Mouse (Mus musculus) heart, embryonic 12.5 days (tissue): ENCODE data around the gene Thsd4. TPM values are rescaled to one million over a fixed set of nuclear protein-coding genes. Genes with fewer than 3 reads are reported as not detected.

Experiments
- ATAC-seq: fragments of 200-750 bp; cut with Nextera tagmentation; 2 replicates; pipeline ENCODE4 v1.8.0; 2017; ENCODE audit warnings: moderate TSS enrichment, moderate library complexity; ENCODE audit not compliant: insufficient number of reproducible peaks, low FRiP score
- H3K27ac ChIP-seq: fragments of 300-500 bp; sonication (generic); 2 replicates; pipeline ENCODE4 v1.5.1; 2016; ENCODE audit warnings: mild to moderate bottlenecking, moderate library complexity; ENCODE audit not compliant: poor library complexity, severe bottlenecking
- H3K27me3 ChIP-seq: fragments of 300-500 bp; sonication (generic); replicated peaks from 2 replicates; pipeline ENCODE4 v1.6.1; 2016; ENCODE audit warnings: mild to moderate bottlenecking, moderate library complexity
- H3K36me3 ChIP-seq: fragments of 300-500 bp; sonication (generic); 2 replicates; pipeline ENCODE4 v1.6.1; 2016; ENCODE audit warnings: mild to moderate bottlenecking, moderate library complexity
- H3K4me1 ChIP-seq: fragments of 300-500 bp; sonication (generic); replicated peaks from 2 replicates; pipeline ENCODE4 v1.6.1; 2016; ENCODE audit warnings: mild to moderate bottlenecking
- H3K4me2 ChIP-seq: fragments of 300-500 bp; sonication (generic); 2 replicates; pipeline ENCODE4 v1.6.1; 2016; ENCODE audit warnings: mild to moderate bottlenecking, moderate library complexity
- H3K4me3 ChIP-seq: fragments of 300-500 bp; sonication (generic); 2 replicates; pipeline ENCODE4 v1.5.1; 2016; ENCODE audit warnings: mild to moderate bottlenecking
- H3K9ac ChIP-seq: fragments of 300-500 bp; sonication (generic); 2 replicates; pipeline ENCODE4 v1.6.1; 2016; ENCODE audit warnings: mild to moderate bottlenecking, moderate library complexity
- H3K9me3 ChIP-seq: fragments of 300-500 bp; sonication (generic); replicated peaks from 2 replicates; pipeline ENCODE4 v1.6.1; 2016; ENCODE audit warnings: mild to moderate bottlenecking, moderate library complexity
- WGBS: fragments of 180-500 bp; shearing (Covaris S2); methylation state at CpG from one replicate; pipeline ENCODE4 v1.1.7; 2016; 5-methylcytosine and 5-hydroxymethylcytosine counted together
- polyA plus RNA-seq: library from polyadenylated mRNA; unstranded; fragments of >200 nt; fragmentation: Nextera tagmentation; extraction: Ambion mirVana; gene quantifications from 2 replicates; pipeline ENCODE4 v1.2.1, GENCODE M21; 2016

Gene Thsd4
- polyA plus RNA-seq, 1 experiment from 2014 or later = 12.4 TPM

GRCm38 (mm10) chr9:60056131-60056530 is 465.7 kb downstream of the Thsd4 start:
- Histone ChIP-seq H3K4me2 (no peak overlapping the region), H3K9ac (0 out of 2 replicates have a peak overlapping the region, but pooled peaks have one; percentile 2), H3K4me3 (no peak overlapping the region), H3K36me3 (no peaks in the 10 kb centered on the region), H3K9me3 (no peaks in the 10 kb centered on the region), H3K4me1 (no peaks in the 10 kb centered on the region), H3K27ac (no peak overlapping the region), H3K27me3 (no peaks in the 10 kb centered on the region)
- 69% methylated on average over 5 of the region's 5 CpGs for WGBS
- no peak for ATAC-seq

GRCm38 (mm10) chr9:60054951-60055350 is 466.9 kb downstream of the Thsd4 start:
- no peak overlapping the region for H3K9ac ChIP-seq
- ATAC-seq = no peak
- H3K36me3 ChIP-seq = no peaks in the 10 kb centered on the region
- no peaks in the 10 kb centered on the region for H3K4me1 ChIP-seq
- H3K27me3 ChIP-seq = no peaks in the 10 kb centered on the region
- no peak overlapping the region for H3K4me3 ChIP-seq
- H3K27ac ChIP-seq = no peak overlapping the region
- 63% methylated on average over 5 of the region's 5 CpGs for WGBS
- H3K9me3 ChIP-seq = no peaks in the 10 kb centered on the region
- no peak overlapping the region for H3K4me2 ChIP-seq

GRCm38 (mm10) chr9:60053117-60053516 is 468.7 kb downstream of the Thsd4 start:
- WGBS = 89% methylated on average over 5 of the region's 5 CpGs
- Histone ChIP-seq H3K4me3 (no peak overlapping the region), H3K9me3 (no peaks in the 10 kb centered on the region), H3K27ac (no peak overlapping the region), H3K36me3 (no peaks in the 10 kb centered on the region), H3K27me3 (no peaks in the 10 kb centered on the region), H3K9ac (no peak overlapping the region), H3K4me1 (no peaks in the 10 kb centered on the region), H3K4me2 (no peak overlapping the region)
- ATAC-seq = no peak

GRCm38 (mm10) chr9:60052415-60052814 is 469.4 kb downstream of the Thsd4 start:
- no peak overlapping the region for H3K9ac ChIP-seq
- H3K4me1 ChIP-seq = no peaks in the 10 kb centered on the region
- no peak for ATAC-seq
- no peaks in the 10 kb centered on the region for H3K27me3 ChIP-seq
- no peaks in the 10 kb centered on the region for H3K9me3 ChIP-seq
- 66% methylated on average over 4 of the region's 4 CpGs for WGBS
- H3K4me2 ChIP-seq = no peak overlapping the region
- H3K4me3 ChIP-seq = no peak overlapping the region
- no peaks in the 10 kb centered on the region for H3K36me3 ChIP-seq
- no peak overlapping the region for H3K27ac ChIP-seq

- 63% methylated on average over 1 of the region's 1 CpGs for WGBS
- no peak overlapping the region for H3K27ac ChIP-seq
- H3K36me3 ChIP-seq = no peaks in the 10 kb centered on the region
- H3K4me1 ChIP-seq = no peaks in the 10 kb centered on the region
- no peaks in the 10 kb centered on the region for H3K27me3 ChIP-seq
- H3K4me3 ChIP-seq = no peak overlapping the region
- ATAC-seq = no peak
- peaks cover 9% of the 10 kb centered on the region; the same call in 1 of the 2 replicates for H3K9me3 ChIP-seq
- no peak overlapping the region for H3K4me2 ChIP-seq
- no peak overlapping the region for H3K9ac ChIP-seq
Observed at GRCm38 (mm10) chr9:60043175-60043574, 478.7 kb downstream of the Thsd4 start.

- H3K4me2 ChIP-seq = no peak overlapping the region
- no peak for ATAC-seq
- H3K27ac ChIP-seq = no peak overlapping the region
- WGBS = 85% methylated on average over 4 of the region's 4 CpGs
- H3K4me3 ChIP-seq = no peak overlapping the region
- no peaks in the 10 kb centered on the region for H3K36me3 ChIP-seq
- H3K27me3 ChIP-seq = no peaks in the 10 kb centered on the region
- H3K4me1 ChIP-seq = no peaks in the 10 kb centered on the region
- H3K9ac ChIP-seq = no peak overlapping the region
- H3K9me3 ChIP-seq = no peaks in the 10 kb centered on the region
Observed at GRCm38 (mm10) chr9:60034883-60035282, 487.0 kb downstream of the Thsd4 start.

GRCm38 (mm10) chr9:60027234-60027633 is 494.6 kb downstream of the Thsd4 start:
- Histone ChIP-seq H3K36me3 (no peaks in the 10 kb centered on the region), H3K9me3 (no peaks in the 10 kb centered on the region), H3K9ac (no peak overlapping the region), H3K4me1 (peaks cover 12% of the 10 kb centered on the region), H3K27ac (no peak overlapping the region), H3K4me3 (no peak overlapping the region), H3K27me3 (no peaks in the 10 kb centered on the region), H3K4me2 (no peak overlapping the region)
- ATAC-seq = no peak
- WGBS = 67% methylated on average over 4 of the region's 4 CpGs

- Histone ChIP-seq H3K27me3 (no peaks in the 10 kb centered on the region), H3K36me3 (no peaks in the 10 kb centered on the region), H3K4me2 (no peak overlapping the region), H3K4me1 (peaks cover 12% of the 10 kb centered on the region), H3K9me3 (no peaks in the 10 kb centered on the region), H3K9ac (no peak overlapping the region), H3K4me3 (no peak overlapping the region), H3K27ac (no peak overlapping the region)
- 84% methylated on average over 2 of the region's 2 CpGs for WGBS
- ATAC-seq = no peak
Observed at GRCm38 (mm10) chr9:60026795-60027194, 495.1 kb downstream of the Thsd4 start.

GRCm38 (mm10) chr9:60025919-60026318 is 495.9 kb downstream of the Thsd4 start:
- Histone ChIP-seq H3K9me3 (no peaks in the 10 kb centered on the region), H3K27ac (no peak overlapping the region), H3K4me1 (peaks cover 12% of the 10 kb centered on the region), H3K9ac (no peak overlapping the region), H3K4me3 (no peak overlapping the region), H3K27me3 (no peaks in the 10 kb centered on the region), H3K36me3 (no peaks in the 10 kb centered on the region), H3K4me2 (no peak overlapping the region)
- 65% methylated on average over 6 of the region's 6 CpGs for WGBS
- no peak for ATAC-seq

- 15% methylated on average over 5 of the region's 5 CpGs for WGBS
- no peak overlapping the region for H3K27ac ChIP-seq
- no peak overlapping the region for H3K4me2 ChIP-seq
- H3K9ac ChIP-seq = no peak overlapping the region
- H3K36me3 ChIP-seq = no peaks in the 10 kb centered on the region
- H3K4me3 ChIP-seq = no peak overlapping the region
- ATAC-seq = no peak
- no peaks in the 10 kb centered on the region for H3K27me3 ChIP-seq
- H3K9me3 ChIP-seq = no peaks in the 10 kb centered on the region
- peaks cover 12% of the 10 kb centered on the region for H3K4me1 ChIP-seq
Observed at GRCm38 (mm10) chr9:60024971-60025370, 496.9 kb downstream of the Thsd4 start.

- Histone ChIP-seq H3K36me3 (no peaks in the 10 kb centered on the region), H3K27me3 (no peaks in the 10 kb centered on the region), H3K9ac (no peak overlapping the region), H3K27ac (no peak overlapping the region), H3K4me1 (peaks cover 12% of the 10 kb centered on the region), H3K4me2 (no peak overlapping the region), H3K9me3 (no peaks in the 10 kb centered on the region), H3K4me3 (no peak overlapping the region)
- no peak for ATAC-seq
- 24% methylated on average over 5 of the region's 5 CpGs for WGBS
Observed at GRCm38 (mm10) chr9:60024545-60024944, 497.3 kb downstream of the Thsd4 start.

GRCm38 (mm10) chr9:60022331-60022730 is 499.5 kb downstream of the Thsd4 start:
- no peaks in the 10 kb centered on the region for H3K36me3 ChIP-seq
- no peak overlapping the region for H3K4me2 ChIP-seq
- no peak overlapping the region for H3K9ac ChIP-seq
- H3K9me3 ChIP-seq = no peaks in the 10 kb centered on the region
- WGBS = 74% methylated on average over 3 of the region's 3 CpGs
- no peaks in the 10 kb centered on the region for H3K27me3 ChIP-seq
- peaks cover 12% of the 10 kb centered on the region for H3K4me1 ChIP-seq
- no peak overlapping the region for H3K4me3 ChIP-seq
- no peak overlapping the region for H3K27ac ChIP-seq
- ATAC-seq = no peak
